Mouse (Mus musculus) heart, postnatal 0 days (tissue): Measurements from ENCODE around the gene Uqcc2. TPM values are rescaled to one million over a fixed set of nuclear protein-coding genes. Genes with fewer than 3 reads are reported as not detected.
A peak's percentile ranks its signal among the peaks of the same experiment; 100 is the strongest.

Experiments
- ATAC-seq: fragments of 200-750 bp; cut with Nextera tagmentation; 2 replicates; pipeline ENCODE4 v1.8.0; 2017; ENCODE audit warnings: low read depth, moderate number of reproducible peaks, moderate library complexity; ENCODE audit not compliant: insufficient read depth
- DNase-seq: peaks from one replicate; pipeline ENCODE4 v3.0.0-alpha.2; 2016; ENCODE audit warnings: low spot score
- H3K27ac ChIP-seq: fragments of 300-500 bp; sonication (generic); 2 replicates; pipeline ENCODE4 v1.5.1; 2014; ENCODE audit warnings: low read depth, mild to moderate bottlenecking
- H3K27me3 ChIP-seq: fragments of 300-500 bp; sonication (generic); 2 replicates; pipeline ENCODE4 v1.6.1; 2014; ENCODE audit warnings: low read length, mixed read lengths; ENCODE audit not compliant: control insufficient read depth, insufficient read depth
- H3K36me3 ChIP-seq: fragments of 300-500 bp; sonication (generic); replicated peaks from 2 replicates; pipeline ENCODE4 v1.6.1; 2014; ENCODE audit warnings: low read length, mixed read lengths; ENCODE audit not compliant: control insufficient read depth, insufficient read depth
- H3K4me1 ChIP-seq: fragments of 300-500 bp; sonication (generic); 2 replicates; pipeline ENCODE4 v1.6.1; 2014; ENCODE audit warnings: antibody characterized with exemption; ENCODE audit not compliant: control insufficient read depth, insufficient read depth
- H3K4me2 ChIP-seq: fragments of 300-500 bp; sonication (generic); 2 replicates; pipeline ENCODE4 v1.6.1; 2014; ENCODE audit warnings: low read depth, mild to moderate bottlenecking, low read length, moderate library complexity
- H3K4me3 ChIP-seq: fragments of 300-500 bp; sonication (generic); 2 replicates; pipeline ENCODE4 v1.5.1; 2014; ENCODE audit warnings: low read depth, low read length
- H3K9ac ChIP-seq: fragments of 300-500 bp; sonication (generic); replicated peaks from 2 replicates; pipeline ENCODE4 v1.6.1; 2014; ENCODE audit warnings: low read depth, low read length, mixed read lengths
- H3K9me3 ChIP-seq: fragments of 300-500 bp; sonication (generic); replicated peaks from 2 replicates; pipeline ENCODE4 v1.6.1; 2016; ENCODE audit warnings: low read length; ENCODE audit not compliant: control insufficient read depth
- CTCF ChIP-seq: IDR thresholded peaks from 2 replicates; pipeline ENCODE4 v1.5.1; 2016; ENCODE audit warnings: antibody characterized with exemption, control low read depth, low read depth
- EP300 ChIP-seq: IDR thresholded peaks from 2 replicates; pipeline ENCODE4 v1.6.1; 2016; ENCODE audit warnings: antibody characterized with exemption, low read depth
- WGBS: fragments of 180-500 bp; shearing (Covaris S2); extraction: QIAGEN DNeasy Blood & Tissue Kit; methylation state at CpG from one replicate; pipeline ENCODE4 v1.1.7; 2014; 5-methylcytosine and 5-hydroxymethylcytosine counted together
- polyA plus RNA-seq: library from polyadenylated mRNA; unstranded; fragments of >200 nt; fragmentation: Nextera tagmentation; extraction: Ambion mirVana; gene quantifications from 2 replicates; pipeline ENCODE4 v1.2.1, GENCODE M21; 2015
- total RNA-seq: library from RNA; depleted of rRNA; stranded (reverse); fragments of >200 nt; gene quantifications from 2 replicates; pipeline ENCODE4 v1.2.3, GENCODE M21; 2014; ENCODE audit warnings: low replicate concordance

Uqcc2 gene
- total and polyA plus RNA-seq, 2 experiments from 2014 or later: 397 to 419 TPM

DNA sequence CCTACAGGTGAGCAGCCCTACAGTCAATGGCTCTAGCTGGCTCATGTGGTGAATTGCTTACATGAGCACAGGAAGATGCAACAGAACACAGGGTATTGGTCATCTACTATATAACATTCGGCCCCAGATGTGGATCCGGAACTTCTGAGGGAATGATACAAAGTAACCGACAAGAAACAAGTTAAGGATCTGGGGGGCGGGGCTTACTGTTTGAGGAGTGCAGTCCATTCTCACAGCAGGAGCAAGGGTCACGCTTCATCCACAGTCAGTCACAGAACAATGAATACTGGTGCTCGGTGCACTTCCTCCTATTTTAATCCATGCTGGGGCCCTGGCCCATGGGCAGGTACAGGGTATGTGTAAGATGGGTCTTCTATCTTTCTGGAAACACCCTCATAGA lies 25.8 kb downstream of the Uqcc2 start:
- no peak for DNase-seq
- Histone ChIP-seq H3K36me3 (no peaks in the 10 kb centered on the region), H3K9me3 (no peaks in the 10 kb centered on the region), H3K9ac (no peak overlapping the region), H3K27ac (no peak overlapping the region), H3K4me3 (no peak overlapping the region), H3K27me3 (no peaks in the 10 kb centered on the region), H3K4me1 (no peaks in the 10 kb centered on the region), H3K4me2 (no peak overlapping the region)
- WGBS: 82% methylated on average over 6 of the region's 6 CpGs
- ATAC-seq: no peak
- TF ChIP-seq CTCF (no peak), EP300 (no peak)

DNA sequence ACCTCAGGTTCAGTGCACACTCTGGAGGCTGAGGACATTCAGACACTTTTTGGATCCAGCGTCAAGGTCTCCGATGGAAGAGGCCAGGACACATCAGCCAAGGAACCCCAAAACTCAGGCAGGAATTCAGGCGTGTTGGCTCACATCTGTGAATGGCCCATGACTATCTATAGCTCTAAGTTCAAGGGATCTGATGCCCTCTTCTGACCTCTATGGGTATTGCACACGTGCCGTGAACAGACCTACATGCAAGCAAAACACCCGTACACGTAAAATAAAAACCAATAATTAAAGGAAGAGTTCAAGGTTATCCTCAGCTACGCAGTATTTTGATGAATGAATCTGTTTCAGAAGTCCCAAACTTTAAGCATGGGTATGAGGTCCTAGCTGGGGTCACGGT lies 27.0 kb downstream of the Uqcc2 start:
- Histone ChIP-seq H3K4me1 (no peaks in the 10 kb centered on the region), H3K4me3 (no peak overlapping the region), H3K9ac (no peak overlapping the region), H3K27ac (no peak overlapping the region), H3K4me2 (no peak overlapping the region), H3K36me3 (no peaks in the 10 kb centered on the region), H3K9me3 (no peaks in the 10 kb centered on the region), H3K27me3 (no peaks in the 10 kb centered on the region)
- 81% methylated on average over 9 of the region's 9 CpGs for WGBS
- TF ChIP-seq CTCF (peak; percentile 39), EP300 (no peak)
- DNase-seq (no peak), ATAC-seq (no peak)

DNA sequence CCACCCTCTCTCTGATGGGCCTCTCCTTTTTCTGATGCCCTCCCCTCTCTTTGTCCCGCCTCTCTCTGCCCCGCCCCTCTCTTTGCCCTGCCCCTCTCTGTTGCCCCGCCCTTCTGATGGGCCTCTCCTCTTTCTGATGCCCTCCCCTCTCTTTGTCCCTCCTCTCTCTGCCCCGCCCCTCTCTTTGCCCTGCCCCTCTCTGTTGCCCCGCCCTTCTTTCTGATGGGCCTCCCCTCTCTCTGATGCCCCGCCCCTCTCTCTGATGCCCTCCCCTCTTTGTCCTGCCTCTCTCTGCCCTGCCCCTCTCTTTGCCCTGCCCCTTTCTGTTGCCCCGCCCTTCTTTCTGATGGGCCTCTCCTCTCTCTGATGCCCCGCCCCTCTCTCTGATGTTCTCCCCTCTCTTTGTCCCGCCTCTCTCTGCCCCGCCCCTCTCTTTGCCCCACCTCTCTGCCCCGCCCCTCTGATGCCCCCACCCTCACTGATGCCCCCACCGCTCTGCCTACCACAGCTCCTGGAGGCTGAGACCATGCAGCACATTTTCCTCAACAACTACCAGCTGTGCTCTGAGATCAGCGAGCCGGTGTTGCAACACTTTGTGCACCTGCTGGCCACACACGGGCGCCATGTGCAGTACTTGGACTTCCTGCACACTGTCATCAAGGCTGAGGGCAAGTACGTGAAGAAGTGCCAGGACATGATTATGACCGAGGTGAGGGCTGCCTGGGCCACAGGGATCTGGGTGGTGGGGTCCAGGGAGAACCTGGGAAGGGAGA lies 27.8 kb downstream of the Uqcc2 start:
- H3K27ac ChIP-seq: no peak overlapping the region
- ATAC-seq: no peak
- no peaks in the 10 kb centered on the region for H3K9me3 ChIP-seq
- no peak for DNase-seq
- 77% methylated on average over 17 of the region's 18 CpGs for whole genome bisulfite sequencing
- no peak for TF ChIP-seq EP300
- TF ChIP-seq CTCF: no peak
- H3K36me3 ChIP-seq: no peaks in the 10 kb centered on the region
- no peak overlapping the region for H3K4me2 ChIP-seq
- no peaks in the 10 kb centered on the region for H3K4me1 ChIP-seq
- H3K9ac ChIP-seq: no peak overlapping the region
- no peak overlapping the region for H3K4me3 ChIP-seq
- no peaks in the 10 kb centered on the region for H3K27me3 ChIP-seq

DNA sequence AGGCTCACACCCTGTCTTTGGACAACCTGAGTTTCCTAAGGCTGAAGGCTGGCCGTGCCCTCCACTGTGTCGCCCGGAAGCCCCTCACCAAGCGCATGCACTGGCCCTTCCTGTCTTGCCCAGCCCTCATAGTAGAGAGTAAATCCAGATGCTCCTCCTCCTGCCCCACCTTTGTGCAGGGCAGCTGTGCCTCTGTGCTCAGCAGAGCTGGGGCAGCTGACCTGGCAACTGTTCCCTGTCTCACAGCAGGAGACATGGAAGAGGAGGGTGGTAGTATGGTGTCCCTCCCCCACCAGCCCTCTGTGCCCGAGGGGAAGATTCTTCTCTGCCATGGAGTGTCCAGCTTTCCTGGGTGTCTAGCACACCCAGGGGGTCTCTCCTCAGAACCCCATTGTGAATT lies 32.0 kb downstream of the Uqcc2 start:
- H3K4me1 ChIP-seq: no peaks in the 10 kb centered on the region
- H3K4me2 ChIP-seq: no peak overlapping the region
- no peak overlapping the region for H3K9ac ChIP-seq
- no peaks in the 10 kb centered on the region for H3K27me3 ChIP-seq
- DNase-seq: no peak
- TF ChIP-seq CTCF (no peak), EP300 (no peak)
- H3K27ac ChIP-seq: no peak overlapping the region
- no peak for ATAC-seq
- H3K4me3 ChIP-seq: no peak overlapping the region
- WGBS: 68% methylated on average over 5 of the region's 5 CpGs
- H3K36me3 ChIP-seq: no peaks in the 10 kb centered on the region
- no peaks in the 10 kb centered on the region for H3K9me3 ChIP-seq

DNA sequence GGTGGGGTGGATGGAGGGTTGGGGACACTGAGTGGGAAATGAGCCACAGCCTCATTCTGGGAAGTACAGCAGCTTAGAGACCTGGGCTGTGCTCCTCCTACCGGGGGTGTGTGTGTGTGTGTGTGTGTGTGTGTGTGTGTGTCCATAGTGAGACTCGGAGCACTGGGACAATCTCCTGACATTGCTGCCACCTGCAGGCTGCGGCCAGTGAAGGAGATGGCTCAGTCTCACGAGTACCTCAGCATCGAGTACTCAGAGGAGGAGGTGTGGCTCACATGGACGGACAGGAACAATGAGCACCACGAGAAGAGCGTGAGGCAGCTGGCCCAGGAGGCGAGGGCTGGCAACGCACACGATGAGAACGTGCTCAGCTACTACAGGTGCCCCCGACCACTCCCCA lies 38.0 kb downstream of the Uqcc2 start:
- DNase-seq (no peak), ATAC-seq (peak; percentile 39; the same call in 1 of the 2 replicates)
- Histone ChIP-seq H3K4me3 (no peak overlapping the region), H3K4me1 (no peaks in the 10 kb centered on the region), H3K9ac (no peak overlapping the region), H3K36me3 (no peaks in the 10 kb centered on the region; the same call in 1 of the 2 replicates), H3K4me2 (no peak overlapping the region), H3K27ac (no peak overlapping the region), H3K27me3 (no peaks in the 10 kb centered on the region), H3K9me3 (no peaks in the 10 kb centered on the region)
- WGBS: 46% methylated on average over 13 of the region's 13 CpGs
- TF ChIP-seq CTCF (peak; percentile 44), EP300 (no peak)

DNA sequence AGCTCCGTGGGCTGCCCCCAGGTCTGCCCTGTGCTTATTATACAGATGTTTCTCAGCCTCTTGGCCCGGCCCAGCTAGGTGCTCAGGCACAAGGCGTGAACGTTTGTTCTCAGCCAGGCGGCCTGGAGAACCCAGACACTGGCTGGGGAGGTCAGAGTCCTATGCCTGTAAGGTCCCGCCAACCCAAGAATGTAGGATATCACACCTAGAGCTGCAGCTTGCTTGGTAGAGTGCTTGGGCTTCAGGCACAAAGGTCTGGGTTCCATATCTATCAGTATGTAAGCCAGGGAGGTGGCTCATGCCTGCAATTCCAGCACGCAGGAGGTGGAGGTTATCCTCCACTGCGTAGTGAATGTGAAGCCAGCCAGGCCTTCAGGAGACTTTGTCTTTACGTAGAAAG lies 43.6 kb downstream of the Uqcc2 start:
- no peaks in the 10 kb centered on the region; the same call in 1 of the 2 replicates for H3K36me3 ChIP-seq
- no peak for TF ChIP-seq CTCF
- TF ChIP-seq EP300: no peak
- no peaks in the 10 kb centered on the region for H3K4me1 ChIP-seq
- no peak overlapping the region for H3K9ac ChIP-seq
- ATAC-seq (no peak), DNase-seq (no peak)
- no peak overlapping the region for H3K27ac ChIP-seq
- 76% methylated on average over 9 of the region's 9 CpGs for WGBS
- no peaks in the 10 kb centered on the region for H3K9me3 ChIP-seq
- no peak overlapping the region for H3K4me3 ChIP-seq
- H3K4me2 ChIP-seq: no peak overlapping the region
- no peaks in the 10 kb centered on the region for H3K27me3 ChIP-seq
